Mouse (Mus musculus) c-Kit-negative CD71-positive TER-119-positive erythroid progenitor cells, embryonic 14.5 days (primary cell): Measurements from ENCODE around the gene Lepr.

Experiments
- DNase-seq: peaks from one replicate; pipeline ENCODE4 v3.0.0-alpha.2; 2013; ENCODE audit warnings: low read depth, low spot score

Lepr gene

DNA sequence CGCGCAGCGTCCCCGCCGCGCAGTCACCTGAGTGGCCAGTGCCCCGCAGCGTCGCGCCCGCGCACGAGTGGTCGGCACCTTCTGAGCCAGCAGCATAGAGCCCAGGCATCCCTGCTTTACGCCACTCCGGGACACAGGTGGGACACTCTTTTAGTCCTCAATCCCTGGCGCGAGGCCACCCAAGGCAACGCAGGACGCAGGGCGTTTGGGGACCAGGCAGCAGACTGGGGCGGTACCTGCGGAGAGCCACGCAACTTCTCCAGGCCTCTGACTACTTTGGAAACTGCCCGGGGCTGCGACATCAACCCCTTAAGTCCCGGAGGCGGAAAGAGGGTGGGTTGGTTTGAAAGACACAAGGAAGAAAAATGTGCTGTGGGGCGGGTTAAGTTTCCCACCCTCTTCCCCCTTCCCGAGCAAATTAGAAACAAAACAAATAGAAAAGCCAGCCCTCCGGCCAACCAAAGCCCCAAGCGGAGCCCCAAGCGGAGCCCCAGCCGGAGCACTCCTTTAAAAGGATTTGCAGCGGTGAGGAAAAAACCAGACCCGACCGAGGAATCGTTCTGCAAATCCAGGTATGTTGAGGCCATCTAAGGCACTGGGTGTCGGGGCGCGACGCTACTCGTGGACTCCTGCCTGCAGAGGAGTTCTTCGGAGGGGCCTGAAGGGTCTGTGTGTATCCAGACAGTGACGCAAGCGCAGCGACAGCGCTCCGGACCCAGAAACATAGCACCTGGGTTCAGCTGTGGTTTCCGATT, at the start of gene Lepr:
TSS of gene Lepr (plus strand) at position 38 of the 755 bp plus-strand sequence.
- no peak for DNase-seq

DNA sequence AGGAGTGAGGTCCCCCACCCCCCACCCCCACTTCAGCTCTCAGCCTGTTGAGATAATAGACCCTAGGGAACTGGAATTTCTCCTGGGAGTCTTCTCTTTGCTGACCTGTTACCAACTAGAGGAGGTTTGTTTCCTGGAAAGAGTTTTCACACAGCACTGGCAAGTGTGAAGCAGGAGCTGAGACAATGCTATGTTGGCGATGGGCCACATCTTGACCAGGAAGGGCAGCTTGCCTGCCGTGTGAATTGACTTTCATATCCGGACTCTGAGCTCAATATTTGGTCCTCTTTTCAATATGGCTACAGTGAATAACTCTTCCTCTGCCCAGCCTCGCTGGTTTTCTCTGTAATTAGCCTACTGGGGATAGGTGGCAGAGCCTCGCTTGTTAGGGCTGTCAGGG, 48.0 kb upstream of the Lepr start:
- no peak for DNase-seq

DNA sequence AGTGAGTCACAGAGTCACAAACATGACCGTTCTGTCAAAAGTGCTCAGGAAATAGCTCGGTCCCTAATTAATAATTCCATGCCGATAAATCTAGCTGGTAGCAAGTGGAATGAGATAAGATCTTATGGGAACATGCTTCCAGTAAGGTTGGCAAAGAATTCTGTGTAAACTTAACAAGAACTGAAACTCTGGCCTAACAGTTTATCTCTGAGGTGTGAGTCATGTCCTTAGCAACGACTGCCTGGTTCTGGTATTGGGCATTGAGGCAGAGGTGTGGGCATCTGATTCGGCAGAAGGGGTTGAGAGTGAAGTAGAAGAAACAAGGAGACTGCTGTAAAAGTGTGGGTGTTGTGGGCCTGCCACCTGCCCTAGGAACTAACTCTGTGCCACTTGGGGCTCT, 47.4 kb upstream of the Lepr start:
- no peak for DNase-seq

DNA sequence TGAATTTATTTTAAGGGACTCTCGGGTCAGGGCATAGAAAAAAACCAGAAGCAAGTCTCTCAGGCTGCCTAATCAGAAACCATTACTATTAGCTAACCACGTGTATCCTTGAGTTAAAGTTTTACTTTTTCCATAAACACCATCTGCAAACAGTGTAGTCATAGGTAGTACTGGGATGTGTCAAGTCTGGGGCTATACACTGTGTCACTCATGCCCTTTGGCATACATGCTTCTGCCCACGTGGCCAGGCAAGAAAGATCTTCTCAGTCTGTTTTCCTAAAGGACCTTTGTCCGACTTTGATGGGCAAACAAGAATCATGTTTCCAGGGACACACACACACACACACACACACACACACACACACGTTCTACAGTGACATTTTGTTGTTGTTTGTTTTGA, 42.4 kb upstream of the Lepr start:
- DNase-seq: no peak

DNA sequence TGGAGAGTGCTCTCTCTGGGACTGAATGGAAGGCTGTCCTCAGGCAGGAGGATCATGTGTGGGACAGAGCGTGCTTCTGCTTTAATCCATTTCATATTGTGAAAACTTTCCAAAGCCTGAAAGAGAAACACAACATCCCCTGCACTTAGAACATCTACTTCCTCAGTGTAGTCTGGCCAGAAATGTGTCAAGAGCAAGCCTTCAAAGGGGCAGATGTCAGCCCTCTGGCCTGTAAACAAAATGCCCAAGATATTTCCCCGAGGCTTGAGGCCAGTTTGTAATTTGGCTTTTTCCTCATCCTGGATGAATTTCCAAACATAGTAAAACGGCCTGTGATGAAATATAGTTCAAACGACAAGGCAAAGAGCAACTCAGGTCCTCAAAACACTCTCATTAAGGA, 41.5 kb upstream of the Lepr start:
- no peak for DNase-seq

DNA sequence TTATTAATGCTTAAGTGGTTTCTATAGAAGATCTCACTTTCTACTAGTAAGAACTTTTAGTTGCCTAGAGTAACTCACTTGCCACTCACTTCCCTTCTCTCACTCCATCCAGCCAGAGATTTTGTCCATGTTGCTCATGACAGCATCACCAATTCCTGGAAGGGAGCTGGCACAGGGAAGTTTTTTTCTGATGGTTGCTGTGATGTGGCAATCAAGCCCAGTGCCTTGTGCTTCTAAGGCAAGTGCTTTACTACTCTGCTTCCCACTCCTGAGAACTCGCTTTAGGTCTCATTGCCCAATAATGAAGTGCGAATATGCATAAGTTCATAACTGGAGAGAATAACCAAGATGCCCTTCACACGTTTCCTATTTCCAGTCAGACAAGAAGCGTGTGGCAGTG, 34.6 kb upstream of the Lepr start:
- no peak for DNase-seq

DNA sequence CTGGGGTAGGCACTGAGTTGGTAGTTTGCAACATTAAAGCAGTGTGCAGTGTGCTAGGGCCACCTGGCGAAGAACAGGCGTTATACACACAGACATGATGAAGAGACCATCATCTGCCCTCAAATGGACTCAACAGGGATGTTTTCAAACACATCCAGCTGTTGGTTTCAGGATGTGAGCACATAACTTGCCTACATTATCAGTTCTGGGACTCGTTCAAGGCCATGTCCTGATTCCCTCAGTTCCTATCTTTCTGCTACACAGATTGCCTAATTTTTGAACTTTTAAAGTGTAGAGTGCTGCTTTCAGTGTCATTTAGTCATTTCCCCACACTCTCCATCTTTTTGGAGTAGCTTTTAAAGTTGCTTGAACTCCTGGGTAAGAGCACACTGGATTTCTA, 34.1 kb upstream of the Lepr start:
- no peak for DNase-seq

DNA sequence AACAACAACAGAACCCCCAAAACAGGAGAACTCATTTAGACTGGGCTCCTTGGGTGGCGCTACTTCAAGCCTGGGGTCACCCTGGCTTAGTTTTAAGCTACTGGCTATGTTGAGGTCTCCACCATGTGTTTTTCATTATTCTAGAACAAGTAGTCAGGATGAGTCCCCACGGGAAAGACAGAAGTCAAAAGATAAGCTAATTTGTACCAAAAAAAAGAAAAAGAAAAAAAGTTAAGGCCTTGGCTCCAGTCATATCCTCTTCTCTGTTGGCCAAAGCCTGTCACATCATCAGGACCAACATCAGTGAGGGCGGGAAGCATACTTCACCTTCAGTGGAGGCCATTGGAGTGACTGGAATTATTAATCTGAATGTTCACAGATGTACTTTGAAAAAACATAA, 32.4 kb upstream of the Lepr start:
- no peak for DNase-seq

DNA sequence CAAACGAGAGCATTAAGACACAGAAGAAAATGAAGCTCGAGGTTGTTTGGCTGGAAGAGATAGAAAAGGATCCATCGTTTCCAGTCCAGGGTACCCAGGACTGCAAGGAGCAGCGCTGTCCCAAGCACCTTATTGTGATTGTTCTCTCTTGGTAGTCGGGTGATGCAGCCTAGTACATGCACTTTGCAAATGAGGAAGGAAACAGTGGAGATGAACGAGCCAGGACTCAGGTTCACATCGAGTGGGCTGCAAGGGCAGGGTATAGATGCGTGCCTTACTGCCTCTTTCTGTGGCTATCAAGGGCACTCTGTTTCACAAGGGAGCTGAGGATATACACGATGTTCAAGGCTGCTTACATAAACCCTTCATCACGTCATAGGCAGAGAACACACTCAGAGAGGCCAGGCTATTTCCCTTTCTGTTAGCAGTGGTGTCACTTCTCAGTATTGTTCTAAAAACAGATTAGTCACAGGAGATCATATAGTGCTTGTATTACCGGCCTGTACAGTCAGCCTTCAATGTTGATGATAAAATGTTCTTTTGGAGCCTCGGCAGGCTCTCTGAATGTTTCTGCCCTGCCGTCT, 30.9 kb upstream of the Lepr start:
- DNase-seq: no peak

DNA sequence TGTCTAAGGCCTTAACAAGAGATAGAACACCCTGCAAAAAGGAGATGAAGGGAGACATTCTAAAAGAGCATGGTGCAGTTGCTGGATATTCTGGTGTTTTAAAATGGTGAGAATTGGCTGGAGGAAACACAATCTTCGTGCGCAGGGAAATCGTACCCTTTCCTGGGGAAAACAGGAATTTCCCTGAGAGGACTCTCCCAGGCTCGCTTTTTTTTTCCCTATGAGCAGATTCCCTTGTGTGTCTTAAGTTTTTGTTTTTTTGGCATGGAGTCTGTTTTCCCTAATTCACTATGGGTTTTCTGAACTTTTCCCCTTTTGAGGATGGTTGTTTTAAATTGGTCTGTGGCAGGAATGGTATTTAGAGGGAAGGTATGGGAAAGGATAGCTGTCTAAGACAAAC, 28.0 kb upstream of the Lepr start:
- DNase-seq: no peak

DNA sequence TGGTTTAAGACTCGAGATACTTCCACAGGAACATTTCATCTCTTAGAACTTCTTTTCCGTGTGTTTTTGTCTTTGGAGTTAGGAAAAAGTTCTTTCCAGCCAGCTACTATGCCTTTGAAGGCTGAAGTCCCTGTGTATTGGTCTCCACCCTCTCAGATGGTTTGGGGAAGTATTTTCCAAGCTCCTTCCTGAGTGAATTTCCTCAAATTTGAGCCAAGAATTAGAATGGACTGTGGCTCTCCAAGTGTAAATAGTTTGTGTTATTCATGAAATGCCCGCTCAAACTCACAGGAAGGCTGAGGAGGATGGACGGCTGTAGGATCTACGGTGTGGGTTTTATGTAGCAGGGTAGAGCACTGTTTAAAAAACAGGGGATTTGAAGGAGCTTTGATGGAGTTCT, 27.6 kb upstream of the Lepr start:
- no peak for DNase-seq

DNA sequence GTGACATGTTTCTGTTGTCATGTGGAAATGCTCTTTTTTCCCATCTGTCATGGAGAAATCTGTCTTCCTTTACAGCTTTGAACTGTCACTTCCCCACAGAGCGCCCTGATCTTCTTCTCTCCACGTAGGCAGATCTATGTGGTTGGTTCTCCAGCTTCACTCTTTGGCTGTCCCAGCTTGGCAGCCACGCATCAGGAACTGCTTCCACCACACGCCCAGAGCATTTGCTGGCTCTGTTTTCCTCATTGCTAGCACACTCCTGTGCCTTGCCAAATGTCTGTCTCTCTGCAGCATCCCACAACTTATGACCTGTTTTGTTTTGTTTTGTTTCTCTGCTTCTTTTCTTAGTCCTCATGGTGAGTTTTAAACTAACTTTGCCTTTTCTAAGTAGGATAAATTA, 24.3 kb upstream of the Lepr start:
- DNase-seq: no peak

DNA sequence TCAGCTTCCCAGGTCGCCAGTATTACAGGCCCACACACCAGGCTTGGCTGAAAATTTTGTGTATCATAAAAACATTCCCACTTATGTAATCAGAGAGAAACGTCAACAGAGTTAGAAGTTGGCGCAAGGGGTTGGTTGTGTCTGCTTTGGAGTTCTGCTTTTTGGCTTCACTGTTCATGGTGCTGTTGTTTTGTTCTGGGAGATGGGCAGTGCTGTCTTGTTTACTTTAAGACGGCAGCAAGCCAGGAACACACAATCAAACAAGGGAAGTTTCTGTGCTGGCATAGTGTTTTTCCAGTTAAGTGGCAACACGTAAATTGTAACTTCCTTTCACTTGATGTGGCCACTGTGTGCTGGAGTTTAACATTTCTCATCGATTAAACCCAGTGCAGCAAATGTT, 22.7 kb upstream of the Lepr start:
- DNase-seq: no peak

DNA sequence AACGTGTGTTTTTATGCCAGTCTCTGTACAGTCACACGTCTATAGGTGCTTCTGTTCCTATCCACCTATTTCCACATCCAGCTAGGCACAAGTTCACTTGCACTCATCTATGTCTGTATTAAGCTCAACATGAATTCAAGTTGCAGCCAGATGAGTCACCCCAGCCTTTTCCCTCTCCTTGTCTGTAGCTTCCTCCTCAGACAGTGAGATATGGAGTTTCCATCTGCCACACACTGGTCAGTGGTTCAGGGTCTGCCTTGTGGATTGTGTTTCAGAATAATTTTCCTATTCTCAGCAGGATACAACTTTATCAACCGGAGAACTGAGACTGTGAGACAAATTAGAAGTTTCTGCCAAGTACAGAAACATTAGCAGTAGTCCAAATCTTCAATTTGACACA, 20.0 kb upstream of the Lepr start:
- no peak for DNase-seq

DNA sequence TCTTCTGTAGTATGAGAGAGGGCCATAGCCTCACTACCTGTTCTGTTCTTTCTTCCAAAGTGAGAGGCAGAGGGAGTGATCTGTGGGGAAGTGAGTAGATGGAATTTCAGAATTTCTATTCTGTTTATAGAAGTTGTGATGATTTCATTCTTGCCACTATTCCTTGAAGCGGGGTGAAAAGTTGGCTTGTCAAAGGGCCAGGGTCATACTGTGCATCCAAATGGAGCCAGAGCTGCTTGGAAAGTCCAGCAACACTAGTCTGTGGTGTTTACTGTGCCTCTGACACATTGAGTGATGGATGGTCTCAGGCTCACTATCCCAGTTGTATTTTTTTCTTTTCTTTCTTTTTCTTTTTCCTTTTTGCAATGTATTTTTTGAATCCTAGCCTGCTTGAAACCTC, 17.8 kb upstream of the Lepr start:
- no peak for DNase-seq

DNA sequence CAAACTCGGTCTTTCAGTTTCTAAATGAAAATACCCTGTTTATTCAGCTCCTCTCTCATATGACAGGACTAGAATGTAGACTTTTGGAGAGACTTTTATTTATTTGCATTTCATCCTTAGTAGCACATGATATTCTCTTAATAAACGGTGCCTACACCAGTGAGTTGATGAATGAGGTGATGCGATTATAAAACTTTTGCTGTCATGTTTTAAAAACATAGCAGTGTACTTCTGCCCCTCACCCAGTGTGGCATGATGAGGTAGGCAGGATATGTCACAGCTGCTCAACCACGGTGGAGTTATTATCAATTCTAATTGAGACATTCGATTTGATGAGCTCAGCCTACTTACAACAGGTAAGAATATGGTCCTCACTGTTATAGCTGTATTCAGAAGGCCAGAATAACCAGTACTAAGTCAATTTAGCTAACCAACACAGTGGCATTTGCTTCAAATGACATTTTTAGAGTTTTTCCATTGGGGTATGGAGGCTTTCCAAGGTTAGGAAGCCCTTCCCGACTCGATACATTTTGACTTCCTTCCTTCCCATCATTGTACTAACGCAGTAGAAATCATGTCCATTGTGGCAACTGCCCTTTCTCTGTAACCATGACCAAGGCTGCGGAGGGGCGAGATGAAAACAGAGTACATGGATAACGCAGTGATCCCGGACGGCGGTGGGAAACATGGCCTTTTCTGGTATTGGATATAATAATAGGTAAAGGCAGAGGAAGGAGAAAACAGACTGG, 16.1 kb upstream of the Lepr start:
- no peak for DNase-seq

DNA sequence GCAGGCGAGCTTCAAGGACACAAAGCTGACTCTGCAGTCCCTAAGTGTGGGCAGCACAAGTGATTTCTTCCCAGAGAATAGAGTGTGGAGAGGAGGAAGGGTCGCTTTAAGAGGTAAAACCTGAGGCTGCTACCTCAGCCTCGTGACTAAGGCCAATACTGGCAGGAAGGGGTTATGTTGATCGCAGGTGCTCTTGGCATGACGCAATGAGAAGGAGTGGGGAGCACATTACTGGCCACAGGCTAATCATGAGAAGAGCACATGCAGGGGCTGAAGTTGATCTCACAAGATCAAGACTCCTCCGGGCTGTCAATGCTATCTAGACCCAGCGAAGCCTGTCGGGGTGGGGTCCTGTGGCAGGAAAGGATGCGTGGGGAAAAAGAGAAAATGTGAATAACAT, 11.9 kb upstream of the Lepr start:
- no peak for DNase-seq

DNA sequence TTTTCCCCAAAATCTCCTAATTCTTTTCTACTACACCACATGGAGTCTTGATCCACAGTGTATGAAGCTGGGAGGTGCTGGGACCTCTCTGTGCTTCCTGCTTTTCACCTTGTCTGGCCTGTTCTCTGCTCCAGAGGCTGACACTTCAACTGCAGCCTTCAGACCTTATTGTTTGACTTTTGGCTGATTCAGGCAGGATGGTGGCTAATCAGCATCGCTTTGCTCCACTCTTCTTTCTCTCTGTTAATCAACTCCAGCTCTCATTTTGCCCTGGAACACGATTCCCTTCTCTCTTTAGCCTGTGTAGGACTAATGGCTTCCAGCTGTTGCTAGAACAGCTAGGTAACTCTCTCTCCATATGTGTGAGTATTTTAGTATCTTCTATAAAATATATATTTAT, 10.0 kb upstream of the Lepr start:
- DNase-seq: no peak

DNA sequence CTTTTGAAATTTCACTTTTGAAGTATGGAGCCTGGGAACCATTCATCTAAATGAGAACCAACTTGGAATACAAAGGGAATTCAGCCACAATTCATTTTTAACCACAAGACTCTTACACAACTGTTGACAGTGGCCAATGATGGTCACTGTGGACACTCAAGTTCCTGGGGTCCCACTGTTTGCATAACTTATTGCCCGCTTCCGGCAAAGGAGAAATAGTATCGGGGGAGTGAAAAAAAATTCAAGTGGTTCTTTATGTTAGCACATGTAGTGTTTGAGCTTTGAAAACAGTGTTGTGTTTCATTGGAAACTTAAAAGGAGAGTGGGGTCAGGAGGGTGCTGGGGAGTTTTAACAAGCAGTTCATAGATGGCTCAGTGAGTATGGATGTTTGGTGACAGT, 9.3 kb upstream of the Lepr start:
- DNase-seq: no peak

DNA sequence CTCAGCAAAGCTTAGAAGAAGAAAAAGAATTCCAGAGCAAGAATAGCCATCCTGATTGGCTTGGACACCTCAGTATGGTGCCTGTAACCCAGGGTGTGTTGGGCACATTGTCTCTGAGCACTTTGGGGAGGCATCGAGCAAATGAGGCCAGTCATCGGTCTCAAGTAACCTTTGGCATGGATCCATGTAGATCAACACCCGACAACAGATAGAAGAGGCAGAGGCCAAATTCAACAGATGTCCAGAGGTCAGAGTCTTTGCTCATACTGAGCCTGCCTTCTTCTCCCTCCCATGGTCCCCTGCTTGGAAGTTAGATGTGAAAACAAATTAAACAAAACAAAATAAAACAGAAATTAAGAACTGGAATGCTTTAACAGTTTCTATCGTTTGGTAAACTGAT, 6.8 kb upstream of the Lepr start:
- no peak for DNase-seq

DNA sequence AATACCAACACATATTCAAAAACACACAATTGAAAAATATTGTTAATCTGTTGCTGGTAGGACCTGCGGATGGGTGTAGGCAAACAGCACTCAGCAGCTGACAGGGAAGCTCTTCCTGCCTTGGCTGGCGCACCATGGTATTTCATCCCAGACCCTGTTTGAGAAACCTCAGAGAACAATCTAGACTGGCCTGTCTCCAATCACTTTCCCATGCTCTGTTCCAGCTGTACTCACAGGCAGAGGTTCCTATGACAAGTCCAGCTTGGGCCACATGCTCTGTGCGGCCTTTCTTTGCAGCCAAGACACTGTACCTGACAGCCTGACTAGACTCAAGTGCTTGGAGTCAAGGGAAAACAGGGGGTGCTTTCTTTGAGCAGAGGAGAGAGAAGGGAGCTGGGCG, 6.1 kb upstream of the Lepr start:
- DNase-seq: no peak

DNA sequence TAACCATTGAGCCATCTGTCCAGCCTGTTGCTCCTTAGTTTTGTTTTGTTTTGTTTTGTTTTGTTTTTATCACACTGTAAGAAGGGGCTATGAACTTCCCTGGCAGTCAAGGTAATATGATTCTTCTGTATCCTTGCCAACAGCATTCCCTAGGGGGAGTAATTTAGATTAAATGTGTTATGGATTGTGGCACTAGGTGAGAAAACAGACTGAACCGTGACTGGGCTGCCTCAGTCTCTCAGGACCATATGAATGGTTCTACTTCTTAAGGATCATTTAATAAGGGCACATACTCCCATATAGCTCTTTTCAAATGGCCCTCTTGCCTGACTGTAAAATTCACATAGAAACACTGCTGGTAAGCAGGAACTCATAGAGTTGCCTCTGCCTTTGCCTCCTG, 4.6 kb upstream of the Lepr start:
- DNase-seq: no peak

DNA sequence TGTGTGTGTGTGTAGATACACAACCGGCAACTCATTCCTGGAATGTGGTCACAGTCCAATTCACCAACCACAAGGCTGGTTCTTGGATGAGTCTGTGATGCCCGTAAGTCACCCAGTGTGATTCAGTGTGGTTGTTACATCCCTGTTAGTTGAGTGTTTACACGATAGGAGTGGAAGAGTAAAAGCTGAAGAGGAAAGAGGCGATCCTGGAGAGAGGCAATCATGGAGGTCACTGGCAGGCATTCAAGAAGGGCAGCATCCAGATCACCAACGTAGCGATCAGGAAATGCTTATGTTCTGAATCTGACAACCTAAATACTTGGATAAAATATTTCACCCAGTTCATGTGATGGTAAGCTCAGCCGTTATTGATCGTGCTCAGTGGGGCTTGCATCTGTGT, 1.9 kb upstream of the Lepr start:
- DNase-seq: no peak
